Mouse (Mus musculus) cerebellum, adult 9-11 months (tissue): ENCODE data around the gene Jpt1.
A peak's percentile ranks its signal among the peaks of the same experiment; 100 is the strongest.
"Not testable (repeated sequence)": the region's sequence is repeated elsewhere in the genome, so short reads cannot be mapped to it uniquely, and the experiment has no call there.

Experiments used
- DNase-seq: peaks from one replicate; pipeline ENCODE4 v3.0.0; 2022

Gene Jpt1

GRCm38 (mm10) chr11:115473626-115474275, 40.4 kb downstream of the Jpt1 start:
- peak; percentile 96 for DNase-seq

DNA sequence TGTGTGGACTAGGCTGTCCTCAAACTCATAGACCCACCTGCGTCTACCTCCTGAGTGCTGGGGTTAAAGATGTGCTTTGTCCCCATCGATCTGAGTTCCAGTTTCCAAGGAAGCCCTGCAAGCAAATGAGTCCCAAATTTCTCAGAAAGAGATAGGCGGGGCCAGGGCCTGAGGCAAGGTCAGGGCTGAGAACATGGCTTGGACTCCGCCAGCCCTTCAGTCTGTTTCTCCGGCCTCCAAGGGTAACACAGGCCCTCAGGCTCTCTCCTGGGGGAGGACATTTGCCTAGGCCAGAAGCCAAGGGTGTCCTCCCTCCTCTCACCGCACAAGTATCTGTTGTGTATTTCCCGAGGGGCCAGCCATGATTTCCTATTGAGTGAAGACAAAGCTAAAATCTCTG, 42.0 kb downstream of the Jpt1 start:
- no peak for DNase-seq

GRCm38 (mm10) chr11:115467217-115467618, 47.0 kb downstream of the Jpt1 start:
- no peak for DNase-seq

DNA sequence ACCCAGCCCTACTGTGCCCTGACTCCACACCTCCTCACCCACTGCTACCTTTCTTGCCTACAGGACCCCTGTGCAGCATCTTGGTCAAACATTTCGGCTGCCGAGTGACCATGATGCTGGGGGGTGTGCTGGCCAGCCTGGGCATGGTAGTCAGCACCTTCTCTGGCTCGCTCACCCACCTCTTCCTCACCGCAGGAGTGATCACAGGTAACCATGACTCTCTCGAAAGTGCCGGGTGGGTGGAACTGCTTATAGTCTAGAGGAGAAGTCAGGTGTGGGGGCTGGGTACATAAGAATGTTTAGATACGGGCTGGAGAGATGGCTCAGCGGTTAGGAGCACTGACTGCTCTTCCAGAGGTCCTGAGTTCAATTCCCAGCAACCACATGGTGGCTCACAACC, 49.3 kb downstream of the Jpt1 start:
- no peak for DNase-seq

GRCm38 (mm10) chr11:115463397-115463796, 50.8 kb downstream of the Jpt1 start:
- no peak for DNase-seq

DNA sequence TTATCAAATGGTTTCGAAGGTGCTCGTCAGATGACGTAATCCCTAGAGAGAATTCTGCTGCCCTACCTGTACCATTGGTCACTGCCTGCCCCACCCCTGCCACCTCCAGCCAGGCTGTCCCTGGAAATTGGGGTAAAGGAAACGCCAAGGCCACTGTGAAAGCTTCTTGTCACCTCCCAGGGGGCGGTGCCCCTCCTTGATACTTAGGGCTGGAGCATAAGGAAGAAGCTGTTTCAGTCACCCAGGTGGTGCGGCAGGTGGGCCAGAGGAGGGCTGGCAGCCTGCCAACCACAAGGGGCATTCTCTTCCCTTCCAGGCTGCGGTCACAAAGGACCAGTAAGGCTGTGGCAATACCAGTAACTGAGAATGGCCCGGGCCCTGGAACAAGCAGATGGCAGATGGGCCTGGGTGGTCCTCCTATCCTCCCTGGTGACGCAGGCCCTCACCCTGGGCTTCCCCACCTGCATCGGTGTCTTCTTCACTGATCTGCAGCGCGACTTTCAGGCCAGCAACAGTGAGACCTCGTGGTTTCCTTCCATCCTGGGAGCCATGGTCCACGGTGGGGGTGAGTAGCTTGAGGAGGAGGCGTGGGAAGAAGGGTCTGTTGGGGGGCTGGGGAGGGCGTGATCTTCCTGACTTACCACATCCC, 51.8 kb downstream of the Jpt1 start, which contains the start of gene Slc16a5:
TSS of gene Slc16a5 (plus strand) at position 232 of the 649 bp plus-strand sequence.
- DNase-seq, result peak; percentile 25

- no peak for DNase-seq
These were observed 52.3 kb downstream of the Jpt1 start for GRCm38 (mm10) chr11:115461846-115462242.

GRCm38 (mm10) chr11:115460976-115461375, 53.2 kb downstream of the Jpt1 start:
- no peak for DNase-seq

GRCm38 (mm10) chr11:115457405-115457804, 56.8 kb downstream of the Jpt1 start:
- DNase-seq, result no peak

GRCm38 (mm10) chr11:115456182-115456581, 58.0 kb downstream of the Jpt1 start:
- no peak for DNase-seq

GRCm38 (mm10) chr11:115455619-115456018, 58.6 kb downstream of the Jpt1 start:
- no peak for DNase-seq

DNA sequence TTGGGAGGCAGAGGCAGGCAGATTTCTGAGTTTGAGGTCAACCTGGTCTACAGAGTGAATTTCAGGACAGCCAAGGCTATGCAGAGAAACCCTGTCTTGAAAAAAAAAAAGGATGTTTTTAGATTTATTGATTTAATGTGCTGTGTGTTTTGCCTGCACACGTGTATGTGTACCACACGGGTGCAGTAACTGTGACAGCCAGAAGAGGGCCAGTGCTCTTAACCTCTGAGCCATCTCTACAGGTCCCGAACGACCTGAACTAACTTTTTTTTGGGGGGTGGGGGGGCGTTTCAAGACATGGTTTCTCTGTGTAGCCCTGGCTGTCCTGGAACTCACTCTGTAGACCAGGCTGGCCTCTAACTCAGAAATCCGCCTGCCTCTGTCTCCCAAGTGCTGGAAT, 59.4 kb downstream of the Jpt1 start:
- not testable (repeated sequence) for DNase-seq

- no peak for DNase-seq
These were observed 60.9 kb downstream of the Jpt1 start for GRCm38 (mm10) chr11:115453306-115453705.

DNA sequence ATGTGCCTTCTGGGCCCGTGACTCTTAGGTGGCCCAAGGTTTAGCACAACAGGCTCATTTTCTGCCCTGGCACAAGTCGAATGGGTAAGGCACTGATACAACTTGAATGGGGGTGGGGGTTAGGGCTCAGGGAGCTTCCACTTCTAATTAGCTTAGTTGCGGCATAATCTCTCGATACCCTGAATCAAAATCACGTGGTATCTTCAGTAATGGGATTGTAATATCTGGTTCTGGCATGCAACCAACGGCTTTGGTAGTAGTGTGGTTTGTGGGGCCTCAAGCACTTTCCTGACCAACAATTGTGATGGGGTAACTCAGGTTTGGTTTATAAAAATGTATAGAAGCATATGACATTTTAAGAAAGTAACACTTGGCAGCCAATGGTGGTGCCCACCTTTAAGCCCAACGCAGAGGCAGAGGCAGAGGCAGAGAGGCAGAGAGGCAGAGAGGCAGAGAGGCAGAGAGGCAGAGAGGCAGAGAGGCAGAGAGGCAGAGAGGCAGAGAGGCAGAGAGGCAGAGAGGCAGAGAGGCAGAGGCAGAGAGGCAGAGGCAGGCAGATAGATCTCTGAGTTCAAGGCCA, 61.8 kb downstream of the Jpt1 start:
- DNase-seq, result no peak

GRCm38 (mm10) chr11:115451781-115452241, 62.4 kb downstream of the Jpt1 start:
- no peak for DNase-seq

GRCm38 (mm10) chr11:115450176-115450575, 64.0 kb downstream of the Jpt1 start:
- DNase-seq, result no peak

DNA sequence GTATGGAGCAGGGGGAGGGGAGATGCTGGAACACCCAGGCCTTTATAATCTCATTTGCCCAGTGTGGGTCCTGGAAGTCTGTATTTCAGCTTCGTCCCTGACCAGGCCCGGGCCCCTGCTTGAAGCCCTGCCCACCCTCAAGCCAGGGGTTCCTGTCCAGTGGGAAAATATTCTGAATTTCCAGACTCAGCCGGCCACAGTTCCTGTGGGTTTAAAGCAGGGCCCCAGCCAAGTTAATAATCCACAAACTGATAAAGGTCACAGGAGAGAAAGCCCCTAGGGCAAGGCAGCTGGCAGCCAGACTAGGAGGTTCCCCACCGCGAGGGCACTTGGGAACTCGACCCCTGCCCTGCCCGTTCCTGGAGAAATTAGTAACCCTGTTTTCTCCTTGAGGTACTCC, 65.2 kb downstream of the Jpt1 start:
- DNase-seq, result no peak

GRCm38 (mm10) chr11:115448075-115448474, 66.1 kb downstream of the Jpt1 start:
- no peak for DNase-seq
